Mouse (Mus musculus) forebrain, embryonic 11.5 days (tissue): ENCODE measurements around the gene Zscan4-ps3. TPM values are rescaled to one million over a fixed set of nuclear protein-coding genes. Genes with fewer than 3 reads are reported as not detected.
"Not testable (repeated sequence)": the region's sequence is repeated elsewhere in the genome, so short reads cannot be mapped to it uniquely, and the experiment has no call there.

Experiments used
- ATAC-seq: fragments of 200-750 bp; cut with Nextera tagmentation; replicated peaks from 2 replicates; pipeline ENCODE4 v1.8.0; 2017; ENCODE audit warnings: moderate TSS enrichment; ENCODE audit not compliant: low FRiP score
- DNase-seq: peaks from one replicate; pipeline ENCODE4 v3.0.0-alpha.2; 2017; ENCODE audit warnings: low spot score
- H3K27ac ChIP-seq: fragments of 300-500 bp; sonication (generic); 2 replicates; pipeline ENCODE4 v1.5.1; 2014; ENCODE audit warnings: low read depth, low read length
- H3K27me3 ChIP-seq: fragments of 300-500 bp; sonication (generic); 2 replicates; pipeline ENCODE4 v1.6.1; 2014; ENCODE audit warnings: mild to moderate bottlenecking, low read length, mixed read lengths; ENCODE audit not compliant: control insufficient read depth, insufficient read depth
- H3K36me3 ChIP-seq: fragments of 300-500 bp; sonication (generic); 2 replicates; pipeline ENCODE4 v1.6.1; 2014; ENCODE audit warnings: mild to moderate bottlenecking, low read length, moderate library complexity, mixed read lengths; ENCODE audit not compliant: control insufficient read depth, insufficient read depth
- H3K4me1 ChIP-seq: fragments of 300-500 bp; sonication (generic); replicated peaks from 2 replicates; pipeline ENCODE4 v1.6.1; 2014; ENCODE audit warnings: low read length, mixed read lengths; ENCODE audit not compliant: control insufficient read depth, insufficient read depth
- H3K4me2 ChIP-seq: fragments of 300-500 bp; sonication (generic); 2 replicates; pipeline ENCODE4 v1.6.1; 2014; ENCODE audit warnings: low read depth, mild to moderate bottlenecking, low read length, moderate library complexity, mixed read lengths; ENCODE audit not compliant: severe bottlenecking
- H3K4me3 ChIP-seq: fragments of 300-500 bp; sonication (generic); 2 replicates; pipeline ENCODE4 v1.5.1; 2014; ENCODE audit warnings: low read depth, low read length
- H3K9ac ChIP-seq: fragments of 300-500 bp; sonication (generic); 2 replicates; pipeline ENCODE4 v1.6.1; 2014; ENCODE audit warnings: low read length
- H3K9me3 ChIP-seq: fragments of 300-500 bp; sonication (generic); 2 replicates; pipeline ENCODE4 v1.6.1; 2016; ENCODE audit warnings: low read length, mixed read lengths; ENCODE audit not compliant: control insufficient read depth
- WGBS: fragments of 180-500 bp; shearing (Covaris S2); extraction: QIAGEN DNeasy Blood & Tissue Kit; methylation state at CpG from one replicate; pipeline ENCODE4 v1.1.7; 2014; 5-methylcytosine and 5-hydroxymethylcytosine counted together
- polyA plus RNA-seq: library from polyadenylated mRNA; unstranded; fragments of >200 nt; fragmentation: Nextera tagmentation; extraction: Ambion mirVana; gene quantifications from 2 replicates; pipeline ENCODE4 v1.2.1, GENCODE M21; 2014

The Zscan4-ps3 gene
- not detected in 2 replicates for polyA plus RNA-seq

- WGBS, result 80% methylated on average over 2 of the region's 2 CpGs
- not testable (repeated sequence) for H3K9me3 ChIP-seq, H3K4me2 ChIP-seq, H3K9ac ChIP-seq, ATAC-seq, H3K27ac ChIP-seq, DNase-seq, H3K4me3 ChIP-seq, H3K27me3 ChIP-seq, H3K4me1 ChIP-seq, H3K36me3 ChIP-seq
These were observed at the start of gene Zscan4-ps3 for GRCm38 (mm10) chr7:11609008-11609407. Gene Zscan4-ps3 (plus strand): TSS chr7:11609308.

GRCm38 (mm10) chr7:11617082-11617481 is 8.0 kb downstream of the Zscan4-ps3 start:
- ATAC-seq, H3K27ac ChIP-seq, H3K27me3 ChIP-seq, H3K4me3 ChIP-seq, H3K4me2 ChIP-seq, H3K36me3 ChIP-seq, H3K9ac ChIP-seq, H3K9me3 ChIP-seq, H3K4me1 ChIP-seq: not testable (repeated sequence)
- 7% methylated on average over 8 of the region's 8 CpGs for WGBS
- peak; percentile 46 for DNase-seq

Other genes with a start within 250 kb of the Zscan4-ps3 start
- not detected in 2 replicates for gene Zscan4f, start 211.4 kb upstream of the Zscan4-ps3 start, polyA plus RNA-seq
- gene Zscan4-ps2, start 95.0 kb upstream of the Zscan4-ps3 start, polyA plus RNA-seq, result not detected in 2 replicates
- gene Vmn1r72, start 70.8 kb downstream of the Zscan4-ps3 start, polyA plus RNA-seq, result not detected in 2 replicates
- not detected in 2 replicates for gene Vmn1r73, start 121.0 kb downstream of the Zscan4-ps3 start, polyA plus RNA-seq
- gene Vmn1r74, start 224.7 kb downstream of the Zscan4-ps3 start, polyA plus RNA-seq, result not detected in 2 replicates